Mouse (Mus musculus) urinary bladder, postnatal 25 days (tissue): ENCODE results near the gene Pakap.

Experiments
- DNase-seq: peaks from one replicate; pipeline ENCODE4 v3.0.0; 2022; ENCODE audit warnings: low spot score

Pakap gene

DNA sequence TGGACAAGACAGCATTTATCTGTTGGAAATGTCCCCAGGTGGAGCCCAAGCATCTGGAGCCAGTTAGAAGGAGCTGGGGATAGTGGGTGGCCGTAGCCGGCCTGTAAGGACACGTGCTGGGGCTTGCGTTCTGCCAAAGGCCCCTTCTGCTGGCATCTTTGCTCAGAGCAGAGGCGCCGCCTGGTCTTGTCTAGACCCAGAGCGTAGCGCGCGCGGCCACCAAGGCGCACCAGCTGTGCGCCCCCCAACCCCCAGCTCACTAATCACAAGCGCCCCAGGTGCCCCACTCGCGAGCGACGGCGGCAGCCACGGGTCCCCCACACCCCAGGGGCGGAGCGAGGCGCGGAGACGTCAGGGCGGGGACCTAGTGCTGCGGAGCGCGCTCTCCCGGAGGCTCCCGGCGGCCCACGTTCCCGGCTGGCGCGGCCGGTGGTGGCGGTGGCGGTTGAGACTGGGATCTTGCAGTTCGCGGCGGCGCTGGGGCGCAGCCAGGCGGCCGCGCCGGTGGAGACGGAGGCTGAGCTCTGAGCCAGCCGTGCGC, at the start of gene Pakap:
Gene Pakap, plus strand, starts transcription at position 514 of the 541 bp plus-strand sequence.
- DNase-seq = peak; percentile 31

DNA sequence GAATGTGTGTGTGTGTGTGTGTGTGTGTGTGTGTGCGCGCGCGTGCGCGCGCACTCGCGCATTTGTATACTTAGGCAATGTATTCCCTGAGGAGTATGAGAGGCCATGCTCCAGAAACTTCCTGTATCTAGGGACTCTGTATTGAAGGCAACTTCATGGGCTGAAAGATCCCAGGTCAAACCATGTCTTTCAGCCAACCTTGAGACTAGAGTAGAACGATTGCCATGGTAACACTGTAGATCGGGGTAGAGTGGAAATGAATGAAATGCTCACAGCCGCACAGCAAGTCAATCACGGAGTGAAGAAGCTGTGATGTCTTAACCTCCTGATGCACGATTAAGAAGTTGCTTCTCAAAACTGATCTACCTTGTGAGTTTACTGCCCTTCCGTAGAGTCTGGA, 44.5 kb upstream of the Pakap start:
- no peak for DNase-seq

- no peak for DNase-seq
Observed at GRCm38 (mm10) chr4:57524461-57524860, 43.5 kb upstream of the Pakap start.

DNA sequence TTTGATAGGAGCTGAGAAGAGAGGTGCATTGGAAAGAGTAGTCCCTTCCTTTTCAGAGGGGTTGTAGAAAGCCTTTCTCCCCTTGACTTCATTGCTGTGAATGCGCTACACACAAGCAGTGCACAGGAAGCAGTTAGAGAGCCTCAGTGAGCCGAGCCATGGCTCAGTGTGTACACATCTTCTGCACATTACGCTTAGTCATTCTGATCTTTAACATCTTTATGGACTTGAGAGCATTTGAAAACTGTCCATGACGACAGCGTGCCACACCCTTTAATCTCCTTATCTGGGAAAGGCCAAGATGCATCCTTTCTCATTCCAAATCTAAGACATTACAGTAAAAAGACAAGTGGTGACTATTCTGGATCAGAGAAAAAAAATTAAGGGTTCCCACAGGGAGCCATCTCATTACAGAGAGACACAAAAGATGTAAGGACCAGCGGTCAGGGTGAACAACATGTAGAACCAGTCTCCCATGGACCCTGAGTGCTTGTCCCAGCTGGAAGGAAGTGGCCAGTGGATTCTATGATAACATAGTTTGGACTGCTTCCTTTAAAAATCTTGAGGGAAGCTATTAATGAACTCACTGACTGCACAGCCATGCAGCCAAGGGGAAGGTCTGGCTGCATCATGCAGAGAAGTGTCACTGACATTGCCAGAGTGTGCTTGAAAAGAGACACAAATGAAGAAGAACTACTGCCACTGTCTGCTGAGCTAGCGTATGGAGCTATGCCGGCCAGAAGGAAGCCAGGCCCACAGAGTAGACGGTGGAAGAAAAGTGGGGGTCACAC, 42.6 kb upstream of the Pakap start:
- no peak for DNase-seq

GRCm38 (mm10) chr4:57528296-57528695, 39.7 kb upstream of the Pakap start:
- no peak for DNase-seq

DNA sequence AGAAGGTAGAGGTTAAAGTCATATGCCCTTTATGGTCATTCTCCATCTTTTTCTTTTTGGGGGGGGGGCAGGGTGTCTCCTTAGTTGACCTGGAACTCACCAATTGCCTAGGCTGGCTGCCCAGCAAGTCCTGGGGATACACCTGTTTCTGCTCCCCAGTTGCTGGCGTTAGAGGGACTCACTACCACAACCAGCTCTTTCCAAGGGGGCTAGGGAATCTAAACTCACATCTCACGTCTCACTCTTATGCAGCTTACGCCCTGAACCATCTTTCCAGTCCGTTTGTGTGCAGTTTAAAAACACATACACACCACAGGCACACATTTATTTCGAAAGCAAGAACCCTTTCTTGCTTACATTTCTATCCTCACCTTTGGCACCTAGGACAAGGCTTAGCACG, 34.3 kb upstream of the Pakap start:
- DNase-seq = no peak

DNA sequence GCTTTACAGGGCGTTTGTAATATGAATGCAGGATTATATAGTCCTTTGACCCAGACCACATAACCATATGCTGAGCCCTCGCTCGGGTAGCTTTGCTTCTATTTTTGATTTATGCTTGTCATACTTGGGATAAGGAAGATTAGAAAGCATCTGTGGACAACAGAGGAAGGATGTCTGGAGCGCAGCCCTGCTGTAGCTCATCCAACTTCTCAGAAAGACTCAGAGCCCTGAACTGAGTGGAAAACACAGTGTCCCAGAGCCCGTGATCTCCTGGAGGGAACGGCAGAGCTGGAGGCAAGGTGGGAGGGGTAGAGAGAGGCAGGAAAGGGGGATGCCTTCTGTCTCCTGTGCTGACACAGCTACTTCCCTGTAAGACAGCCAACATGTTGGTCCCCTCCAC, 33.7 kb upstream of the Pakap start:
- DNase-seq = no peak

DNA sequence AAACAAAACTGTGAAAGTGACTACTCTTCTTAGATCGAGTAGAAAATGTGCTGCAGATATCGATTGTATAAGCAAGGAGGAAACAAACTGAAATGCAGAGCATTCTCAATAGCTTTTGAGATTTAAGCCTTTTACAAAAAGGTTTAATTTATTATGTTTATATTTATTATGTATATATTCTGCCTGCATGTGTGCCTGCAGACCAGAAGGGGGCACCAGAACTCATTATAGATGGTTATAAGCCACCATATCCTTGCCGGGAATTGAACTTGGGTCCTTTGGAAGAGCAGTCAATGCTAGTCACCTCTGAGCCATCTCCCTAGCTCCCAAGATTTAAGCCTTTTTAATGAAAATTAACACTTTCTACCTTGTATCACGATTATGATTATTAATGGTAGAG, 32.9 kb upstream of the Pakap start:
- no peak for DNase-seq

- no peak for DNase-seq
Observed at GRCm38 (mm10) chr4:57538029-57538688, 29.8 kb upstream of the Pakap start.

- no peak for DNase-seq
Observed at GRCm38 (mm10) chr4:57543692-57544256, 24.2 kb upstream of the Pakap start.

DNA sequence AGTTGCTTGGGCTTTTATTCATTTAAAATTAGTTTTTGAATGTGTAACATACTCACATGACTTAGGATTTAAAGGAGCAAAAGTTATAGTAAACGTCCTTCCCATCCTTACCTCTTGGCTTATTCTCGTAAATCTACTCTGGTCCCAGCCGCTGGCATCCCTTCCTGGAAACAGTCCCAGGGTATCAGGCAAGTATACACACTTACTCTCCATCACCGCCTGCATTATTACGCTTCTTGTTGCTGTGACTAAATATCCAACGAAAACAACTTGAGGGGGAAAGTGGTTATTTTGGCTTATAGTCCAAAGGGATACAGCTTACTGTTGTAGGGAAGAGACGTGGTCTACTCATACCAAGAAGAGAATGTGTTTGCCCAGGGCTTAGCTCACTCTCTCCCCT, 20.2 kb upstream of the Pakap start:
- DNase-seq = no peak

DNA sequence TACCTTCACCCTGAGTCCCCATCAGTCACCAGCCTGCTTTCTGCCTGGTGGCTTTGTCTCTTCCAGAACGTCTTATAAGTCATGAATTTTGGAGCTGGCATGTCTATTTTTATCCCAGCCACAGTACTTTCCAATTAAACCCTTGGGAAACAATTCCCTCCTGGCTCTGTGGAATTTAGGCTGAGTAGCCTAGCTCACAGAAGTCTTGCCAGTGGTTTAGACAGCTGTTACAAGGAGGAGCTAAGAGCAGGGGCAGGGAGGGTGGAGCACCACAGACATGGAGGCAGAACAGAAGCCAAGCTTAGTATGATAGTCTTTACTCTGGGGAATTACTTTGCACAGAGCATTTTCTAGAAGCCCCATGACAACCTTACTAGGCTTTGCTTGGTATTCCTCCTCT, 17.8 kb upstream of the Pakap start:
- DNase-seq = no peak

- no peak for DNase-seq
Observed at GRCm38 (mm10) chr4:57557102-57557501, 10.9 kb upstream of the Pakap start.

GRCm38 (mm10) chr4:57559438-57559837, 8.5 kb upstream of the Pakap start:
- no peak for DNase-seq

- DNase-seq = no peak
Observed at GRCm38 (mm10) chr4:57560010-57560409, 8.0 kb upstream of the Pakap start.

DNA sequence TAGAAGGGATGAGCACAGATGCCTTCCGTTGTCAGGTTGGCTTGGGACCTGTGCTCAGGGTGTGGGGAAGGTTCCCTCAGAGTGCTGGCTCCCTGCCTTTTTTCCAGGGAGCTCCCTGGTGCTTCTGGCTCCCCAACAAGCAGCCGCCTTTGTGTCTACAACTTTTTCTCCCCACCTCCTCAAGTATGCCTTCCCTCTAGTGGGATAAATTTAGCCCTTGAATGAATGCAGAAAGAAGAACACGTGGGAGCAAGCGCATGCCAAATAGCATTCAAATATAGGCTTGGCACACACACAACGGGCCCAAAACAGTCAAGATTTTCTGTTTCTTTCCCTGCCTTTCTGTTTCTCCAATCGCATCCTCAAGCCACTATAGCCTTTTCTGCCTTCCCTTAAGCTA, 6.9 kb upstream of the Pakap start:
- no peak for DNase-seq

DNA sequence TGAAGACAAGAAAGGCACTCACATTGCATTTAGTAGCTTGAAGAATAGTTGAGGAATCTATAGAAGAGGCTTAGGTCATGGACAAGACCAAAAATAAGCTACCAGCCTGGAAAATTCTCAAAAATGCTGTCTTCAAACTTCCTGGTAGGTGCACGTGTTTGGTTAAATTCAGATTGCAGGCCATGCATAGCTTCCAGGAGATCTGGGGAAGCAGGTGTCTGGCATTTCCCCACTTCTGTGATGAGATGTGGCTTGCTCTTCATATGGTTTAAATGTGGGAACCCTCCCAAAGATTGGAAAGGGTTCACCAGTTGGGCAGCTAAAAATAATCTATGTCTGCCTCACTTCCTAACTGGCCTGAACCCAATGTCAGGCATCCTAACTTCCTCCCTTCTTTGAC, 2.7 kb upstream of the Pakap start:
- no peak for DNase-seq

- DNase-seq = no peak
Observed at GRCm38 (mm10) chr4:57565811-57566210, 2.2 kb upstream of the Pakap start.

- no peak for DNase-seq
Observed at GRCm38 (mm10) chr4:57568268-57569068, 489 bp downstream of the Pakap start.

DNA sequence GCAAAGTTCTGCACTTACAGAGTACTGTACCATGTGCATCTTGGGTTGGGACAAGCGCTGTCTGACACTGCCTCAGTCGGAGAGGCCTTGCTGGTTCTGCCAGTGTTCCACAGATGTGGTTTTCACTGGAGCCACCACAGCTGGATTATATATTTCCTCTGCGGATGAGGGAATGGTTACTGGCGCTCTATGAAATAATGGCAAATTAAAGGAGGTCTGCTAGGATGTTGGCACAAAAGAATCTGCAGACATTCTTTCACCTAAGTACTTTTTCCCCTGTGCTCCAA, 1.0 kb downstream of the Pakap start:
- no peak for DNase-seq

DNA sequence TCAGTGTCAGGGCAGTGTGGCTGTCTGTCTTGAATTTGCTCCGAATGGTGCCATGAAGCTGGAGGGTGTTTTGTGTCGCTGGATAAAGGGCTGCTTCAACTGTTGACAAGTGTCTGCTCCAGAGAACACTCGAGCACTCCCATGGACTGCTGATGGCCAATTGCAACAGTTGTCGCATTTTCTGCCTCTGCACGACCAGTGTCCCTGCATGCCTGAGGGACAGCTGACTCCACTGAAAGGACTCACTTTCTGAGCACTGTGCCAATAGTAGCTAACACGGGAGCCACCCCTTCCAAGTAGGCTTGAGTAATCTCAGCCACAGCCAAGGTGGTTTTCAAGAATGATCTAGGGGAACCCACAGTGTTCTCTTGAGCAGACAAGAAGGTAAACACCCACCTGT, 1.7 kb downstream of the Pakap start:
- no peak for DNase-seq

DNA sequence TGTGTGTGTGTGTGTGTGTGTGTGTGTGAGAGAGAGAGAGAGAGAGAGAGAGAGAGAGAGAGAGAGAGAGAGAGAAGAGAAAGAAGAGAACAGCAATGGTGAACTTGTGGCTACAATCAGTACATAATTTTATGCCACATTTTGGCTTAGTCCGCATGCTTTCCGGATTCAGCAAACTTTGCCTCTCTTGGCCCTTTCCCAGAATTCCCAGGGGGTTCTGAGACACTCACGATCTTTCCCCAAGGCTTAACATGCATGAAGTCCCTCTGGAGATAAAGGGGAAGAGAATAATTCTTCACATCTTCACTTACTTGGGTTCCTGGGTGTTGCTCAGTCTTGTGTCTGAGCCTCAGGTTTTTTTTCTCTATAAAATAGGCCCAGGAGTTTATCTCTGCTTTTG, 2.2 kb downstream of the Pakap start:
- DNase-seq = no peak

GRCm38 (mm10) chr4:57574181-57574580, 6.2 kb downstream of the Pakap start:
- DNase-seq = no peak
